Mouse (Mus musculus) MEL (cell line): ENCODE data around the gene Dnal4. TPM values are rescaled to one million over a fixed set of nuclear protein-coding genes. Genes with fewer than 3 reads are reported as not detected.

ENCODE experiments used
- DNase-seq: peaks from one replicate; pipeline ENCODE4 v3.0.0; 2011; ENCODE audit warnings: low read depth, low spot score
- H3K27ac ChIP-seq: 2 replicates; pipeline ENCODE4 v1.5.1; 2012; ENCODE audit warnings: low read depth, mild to moderate bottlenecking, control low read depth, low read length, moderate library complexity; ENCODE audit not compliant: control insufficient read depth
- H3K27me3 ChIP-seq, 2 experiments: fragments of 150-350 bp in 1 of 2; sonication (generic) in 1 of 2; 2 replicates each; pipeline ENCODE4 v1.6.1; 2012; ENCODE audit warnings: low read length in 2 of 2, mild to moderate bottlenecking in 2 of 2, improper control_type of control experiment in 1 of 2, moderate library complexity in 1 of 2; ENCODE audit not compliant: insufficient read depth in 2 of 2, control insufficient read depth in 1 of 2
- H3K36me3 ChIP-seq, 2 experiments: 2 replicates each; pipeline ENCODE4 v1.6.1; 2012 to 2014; ENCODE audit warnings: low read length in 2 of 2, improper control_type of control experiment in 1 of 2, inconsistent platforms in 1 of 2, mild to moderate bottlenecking in 1 of 2; ENCODE audit not compliant: insufficient read depth in 2 of 2, control insufficient read depth in 1 of 2
- H3K4me1 ChIP-seq, 2 experiments: fragments of 150-350 bp in 1 of 2; sonication (generic) in 1 of 2; 2 replicates each; pipeline ENCODE4 v1.6.1; 2012; ENCODE audit warnings: low read length in 2 of 2, improper control_type of control experiment in 1 of 2, mild to moderate bottlenecking in 1 of 2; ENCODE audit not compliant: insufficient read depth in 2 of 2, control insufficient read depth in 1 of 2
- H3K4me3 ChIP-seq, 2 experiments: fragments of 150-350 bp in 1 of 2; sonication (generic) in 1 of 2; 2 replicates each; pipeline ENCODE4 v1.5.1; 2012; ENCODE audit warnings: low read depth in 2 of 2, low read length in 2 of 2, mild to moderate bottlenecking in 2 of 2, moderate library complexity in 2 of 2, control low read depth in 1 of 2, improper control_type of control experiment in 1 of 2; ENCODE audit not compliant: control insufficient read depth in 1 of 2, insufficient read depth in 1 of 2
- H3K79me2 ChIP-seq: 2 replicates; pipeline ENCODE4 v1.6.1; 2012; ENCODE audit warnings: mild to moderate bottlenecking, low read length, moderate library complexity; ENCODE audit not compliant: control insufficient read depth, poor library complexity, insufficient read depth
- H3K9ac ChIP-seq: 2 replicates; pipeline ENCODE4 v1.6.1; 2012; ENCODE audit warnings: low read depth, mild to moderate bottlenecking, control low read depth, low read length, moderate library complexity; ENCODE audit not compliant: control insufficient read depth, poor library complexity, severe bottlenecking
- H3K9me3 ChIP-seq: fragments of 150-350 bp; sonication (generic); replicated peaks from 2 replicates; pipeline ENCODE4 v1.6.1; 2012; ENCODE audit warnings: mild to moderate bottlenecking, low read length, improper control_type of control experiment, moderate library complexity; ENCODE audit not compliant: insufficient read depth
- BHLHE40 ChIP-seq: IDR thresholded peaks from 2 replicates; pipeline ENCODE4 v1.6.1; 2012; ENCODE audit warnings: low read depth, mild to moderate bottlenecking, inconsistent platforms, low read length, improper control_type of control experiment, borderline replicate concordance
- CHD1 ChIP-seq: IDR thresholded peaks from 2 replicates; pipeline ENCODE4 v1.6.1; 2012; ENCODE audit warnings: low read depth, mild to moderate bottlenecking, inconsistent platforms, low read length, improper control_type of control experiment
- ETS1 ChIP-seq: IDR thresholded peaks from 2 replicates; pipeline ENCODE4 v1.6.1; 2012; ENCODE audit warnings: low read depth, mild to moderate bottlenecking, inconsistent platforms, low read length, improper control_type of control experiment, moderate library complexity
- GATA1 ChIP-seq: IDR thresholded peaks from 2 replicates; pipeline ENCODE4 v1.6.1; 2011; ENCODE audit warnings: low read depth, low read length, improper control_type of control experiment
- HCFC1 ChIP-seq: IDR thresholded peaks from 2 replicates; pipeline ENCODE4 v1.6.1; 2012; ENCODE audit warnings: low read depth, mild to moderate bottlenecking, inconsistent platforms, low read length, improper control_type of control experiment, moderate library complexity
- MAX ChIP-seq: IDR thresholded peaks from 2 replicates; pipeline ENCODE4 v1.6.1; 2011; ENCODE audit warnings: low read length, improper control_type of control experiment
- MXI1 ChIP-seq: IDR thresholded peaks from 2 replicates; pipeline ENCODE4 v1.6.1; 2011; ENCODE audit warnings: mild to moderate bottlenecking, low read depth, low read length, improper control_type of control experiment
- MYC ChIP-seq: IDR thresholded peaks from 2 replicates; pipeline ENCODE4 v1.6.1; 2011; ENCODE audit warnings: low read depth, mild to moderate bottlenecking, low read length, improper control_type of control experiment, moderate library complexity
- NRF1 ChIP-seq: IDR thresholded peaks from 2 replicates; pipeline ENCODE4 v1.6.1; 2014; ENCODE audit warnings: low read depth, mild to moderate bottlenecking, inconsistent platforms, low read length, improper control_type of control experiment, moderate library complexity; ENCODE audit not compliant: poor library complexity, insufficient read depth, severe bottlenecking
- POLR2A ChIP-seq, 2 experiments: IDR thresholded peaks; 2 replicates each; pipeline ENCODE4 v1.6.1; 2011 to 2012; ENCODE audit warnings: low read length in 2 of 2, mild to moderate bottlenecking in 2 of 2, control low read depth in 1 of 2, improper control_type of control experiment in 1 of 2, low read depth in 1 of 2, moderate library complexity in 1 of 2; ENCODE audit not compliant: control insufficient read depth in 1 of 2, insufficient read depth in 1 of 2, poor library complexity in 1 of 2
- POLR2AphosphoS2 ChIP-seq: IDR thresholded peaks from 2 replicates; pipeline ENCODE4 v1.6.1; 2011; ENCODE audit warnings: low read length, improper control_type of control experiment
- POLR2AphosphoS5 ChIP-seq: IDR thresholded peaks from 2 replicates; pipeline ENCODE4 v1.6.1; 2012; ENCODE audit warnings: low read depth, borderline replicate concordance, mild to moderate bottlenecking, inconsistent platforms, low read length, moderate library complexity, mixed read lengths
- SIN3A ChIP-seq: IDR thresholded peaks from 2 replicates; pipeline ENCODE4 v1.6.1; 2012; ENCODE audit warnings: low read length, improper control_type of control experiment, inconsistent platforms
- SMC3 ChIP-seq: IDR thresholded peaks from 2 replicates; pipeline ENCODE4 v1.6.1; 2011; ENCODE audit warnings: low read depth, low read length, improper control_type of control experiment
- TBP ChIP-seq: IDR thresholded peaks from 2 replicates; pipeline ENCODE4 v1.8.0; 2011; ENCODE audit warnings: low read depth, low read length, improper control_type of control experiment
- TCF12 ChIP-seq: IDR thresholded peaks from 2 replicates; pipeline ENCODE4 v1.6.1; 2014; ENCODE audit warnings: low read depth, mild to moderate bottlenecking, inconsistent platforms, low read length, improper control_type of control experiment, moderate library complexity
- USF1 ChIP-seq: IDR thresholded peaks from 2 replicates; pipeline ENCODE4 v1.6.1; 2014; ENCODE audit warnings: low read depth, mild to moderate bottlenecking, inconsistent platforms, low read length, improper control_type of control experiment, moderate library complexity
- USF2 ChIP-seq, 2 experiments: IDR thresholded peaks; 2 replicates each; pipeline ENCODE4 v1.6.1; 2011 to 2012; ENCODE audit warnings: improper control_type of control experiment in 2 of 2, low read length in 2 of 2, borderline replicate concordance in 1 of 2, inconsistent platforms in 1 of 2, low read depth in 1 of 2, mild to moderate bottlenecking in 1 of 2; ENCODE audit not compliant: insufficient read depth in 1 of 2
- ZMIZ1 ChIP-seq: IDR thresholded peaks from 2 replicates; pipeline ENCODE4 v1.6.1; 2012; ENCODE audit warnings: low read depth, mild to moderate bottlenecking, inconsistent platforms, low read length, improper control_type of control experiment, moderate library complexity
- ZNF384 ChIP-seq: IDR thresholded peaks from 2 replicates; pipeline ENCODE4 v1.6.1; 2012; ENCODE audit warnings: low read depth, mild to moderate bottlenecking, inconsistent platforms, low read length, improper control_type of control experiment
- polyA plus RNA-seq, 2 experiments: library from polyadenylated mRNA; stranded (reverse) in 1 of 2; unstranded in 1 of 2; fragments of >175 nt in 1 of 2; fragments of >200 nt in 1 of 2; gene quantifications; 2 replicates each; pipeline versions ENCODE4 v1.2.1 to v1.2.4; 2012; ENCODE audit warnings: low replicate concordance in 2 of 2, low read depth in 1 of 2; ENCODE audit not compliant: insufficient read length in 2 of 2, insufficient read depth in 1 of 2, missing spikeins in 1 of 2
- total RNA-seq: library from RNA; depleted of rRNA; stranded (reverse); fragments of 300-350 nt; gene quantifications from 2 replicates; pipeline ENCODE4 v1.2.3, GENCODE M21; 2012

Dnal4 gene
- total and polyA plus RNA-seq, 3 experiments = 19.5 to 30.0 TPM; not detected in 1

GRCm38 (mm10) chr15:79793076-79793475 is 15.4 kb upstream of the Dnal4 start:
- TF ChIP-seq USF1 (no peak), ETS1 (no peak), POLR2AphosphoS5 (no peak), SIN3A (no peak), TBP (no peak), SMC3 (no peak)
- H3K9ac ChIP-seq = no peak overlapping the region
- no peaks in the 10 kb centered on the region for H3K79me2 ChIP-seq
- H3K9me3 ChIP-seq = no peaks in the 10 kb centered on the region
- no peak for DNase-seq
- H3K4me1 ChIP-seq = no peaks in the 10 kb centered on the region
- no peaks in the 10 kb centered on the region for H3K36me3 ChIP-seq
- H3K27me3 ChIP-seq = peaks cover 0 to 3% of the 10 kb centered on the region in 2 experiments; a peak in 1 of 4 replicates
- no peak overlapping the region for H3K4me3 ChIP-seq
- no peak overlapping the region for H3K27ac ChIP-seq

DNA sequence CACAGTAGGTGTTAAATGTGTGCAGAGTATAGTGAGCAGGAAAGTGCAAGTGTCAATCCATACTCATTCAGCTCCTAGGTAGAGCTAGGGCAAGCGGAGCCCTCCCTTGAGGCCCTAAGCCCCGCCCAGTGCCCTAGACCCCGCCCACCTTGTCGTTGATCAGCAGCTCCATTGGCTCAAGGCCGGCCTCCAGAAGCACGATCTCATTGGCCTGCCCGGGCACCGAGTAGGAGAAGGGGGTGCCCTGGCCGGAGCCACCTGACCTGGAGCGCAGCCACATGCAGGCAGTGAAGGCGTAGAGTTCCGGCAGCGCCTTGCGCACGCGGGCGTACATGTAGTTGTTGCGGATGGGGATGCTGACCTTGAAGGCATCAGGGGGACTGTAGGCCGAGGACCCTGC is 14.8 kb upstream of the Dnal4 start:
- no peak for DNase-seq
- Histone ChIP-seq H3K4me3 (no peak overlapping the region), H3K36me3 (no peaks in the 10 kb centered on the region), H3K79me2 (no peaks in the 10 kb centered on the region), H3K27me3 (peaks cover 0 to 3% of the 10 kb centered on the region in 2 experiments; a peak in 2 of 4 replicates), H3K9me3 (no peaks in the 10 kb centered on the region), H3K9ac (no peak overlapping the region), H3K4me1 (no peaks in the 10 kb centered on the region), H3K27ac (no peak overlapping the region)
- TF ChIP-seq USF2 (IDR thresholded peaks at IDR 0.05; ENCODE audit: borderline replicate concordance in 1 of 2, insufficient read depth in 1 of 2, low read depth in 1 of 2, low read length in 2 of 2) (no peak), TCF12 (no peak), ZMIZ1 (no peak)

- no peak overlapping the region for H3K27ac ChIP-seq
- no peaks in the 10 kb centered on the region for H3K4me1 ChIP-seq
- H3K27me3 ChIP-seq = peaks cover 0 to 12% of the 10 kb centered on the region in 2 experiments; a peak in 3 of 4 replicates
- H3K36me3 ChIP-seq = no peaks in the 10 kb centered on the region
- H3K9ac ChIP-seq = no peak overlapping the region
- H3K4me3 ChIP-seq = no peak overlapping the region
- no peaks in the 10 kb centered on the region for H3K9me3 ChIP-seq
- TF ChIP-seq CHD1 (no peak), SIN3A (peak; percentile 57), POLR2AphosphoS2 (no peak), MYC (no peak), MXI1 (peak; percentile 63; the same call in 1 of the 2 replicates), SMC3 (0 out of 2 replicates have a peak, but pooled peaks have one; percentile 10), POLR2A (IDR thresholded peaks at IDR 0.05; ENCODE audit: control insufficient read depth in 1 of 2, insufficient read depth in 1 of 2, low read depth in 1 of 2, low read length in 2 of 2, poor library complexity in 1 of 2) (no peak), MAX (no peak), GATA1 (no peak), POLR2AphosphoS5 (no peak), HCFC1 (no peak), USF1 (no peak), BHLHE40 (no peak), ZNF384 (no peak), NRF1 (no peak)
- TF ChIP-seq, all 39 proteins: peak for 3
- DNase-seq = peak; percentile 76
- no peaks in the 10 kb centered on the region for H3K79me2 ChIP-seq
Observed at GRCm38 (mm10) chr15:79791502-79791901, 13.9 kb upstream of the Dnal4 start.
